Mouse (Mus musculus) heart, embryonic 13.5 days (tissue): ENCODE measurements at regions not wholly inside any gene's neighbourhood (a gene's known extent, or its start where the extent isn't known, plus 50 kb on each side); places are given as distances from the start of the nearest gene placed in this dataset.

Experiments
- ATAC-seq: fragments of 200-750 bp; cut with Nextera tagmentation; 2 replicates; pipeline ENCODE4 v1.8.0; 2017; ENCODE audit warnings: moderate TSS enrichment; ENCODE audit not compliant: insufficient number of reproducible peaks, low FRiP score, low TSS enrichment; ENCODE audit errors: extremely low read depth
- H3K27ac ChIP-seq: fragments of 300-500 bp; sonication (generic); replicated peaks from 2 replicates; pipeline ENCODE4 v1.5.1; 2015; ENCODE audit warnings: moderate library complexity, mild to moderate bottlenecking, inconsistent platforms
- H3K27me3 ChIP-seq: fragments of 300-500 bp; sonication (generic); replicated peaks from 2 replicates; pipeline ENCODE4 v1.6.1; 2015; ENCODE audit warnings: mild to moderate bottlenecking, inconsistent platforms
- H3K36me3 ChIP-seq: fragments of 300-500 bp; sonication (generic); 2 replicates; pipeline ENCODE4 v1.6.1; 2015; ENCODE audit warnings: mild to moderate bottlenecking, inconsistent platforms
- H3K4me1 ChIP-seq: fragments of 300-500 bp; sonication (generic); 2 replicates; pipeline ENCODE4 v1.6.1; 2015; ENCODE audit warnings: inconsistent platforms
- H3K4me2 ChIP-seq: fragments of 300-500 bp; sonication (generic); 2 replicates; pipeline ENCODE4 v1.6.1; 2015; ENCODE audit warnings: inconsistent platforms, mild to moderate bottlenecking, moderate library complexity
- H3K4me3 ChIP-seq: fragments of 300-500 bp; sonication (generic); 2 replicates; pipeline ENCODE4 v1.5.1; 2015; ENCODE audit warnings: moderate library complexity, mild to moderate bottlenecking, inconsistent platforms
- H3K9ac ChIP-seq: fragments of 300-500 bp; sonication (generic); 2 replicates; pipeline ENCODE4 v1.6.1; 2015; ENCODE audit warnings: inconsistent platforms, mild to moderate bottlenecking, moderate library complexity
- H3K9me3 ChIP-seq: fragments of 300-500 bp; sonication (generic); 2 replicates; pipeline ENCODE4 v1.6.1; 2016; ENCODE audit warnings: inconsistent platforms
- WGBS: fragments of 180-500 bp; shearing (Covaris S2); methylation state at CpG from one replicate; pipeline ENCODE4 v1.1.7; 2015; ENCODE audit warnings: mixed read lengths; 5-methylcytosine and 5-hydroxymethylcytosine counted together

GRCm38 (mm10) chr13:39566491-39566890 is 605.8 kb upstream of the Slc35b3 start:
- no peak overlapping the region for H3K4me2 ChIP-seq
- 69% methylated on average over 2 of the region's 2 CpGs for WGBS
- ATAC-seq, result no peak
- no peaks in the 10 kb centered on the region for H3K4me1 ChIP-seq
- H3K27ac ChIP-seq, result no peak overlapping the region
- H3K9ac ChIP-seq, result no peak overlapping the region
- no peaks in the 10 kb centered on the region for H3K36me3 ChIP-seq
- no peaks in the 10 kb centered on the region for H3K9me3 ChIP-seq
- no peak overlapping the region for H3K4me3 ChIP-seq
- no peaks in the 10 kb centered on the region for H3K27me3 ChIP-seq

DNA sequence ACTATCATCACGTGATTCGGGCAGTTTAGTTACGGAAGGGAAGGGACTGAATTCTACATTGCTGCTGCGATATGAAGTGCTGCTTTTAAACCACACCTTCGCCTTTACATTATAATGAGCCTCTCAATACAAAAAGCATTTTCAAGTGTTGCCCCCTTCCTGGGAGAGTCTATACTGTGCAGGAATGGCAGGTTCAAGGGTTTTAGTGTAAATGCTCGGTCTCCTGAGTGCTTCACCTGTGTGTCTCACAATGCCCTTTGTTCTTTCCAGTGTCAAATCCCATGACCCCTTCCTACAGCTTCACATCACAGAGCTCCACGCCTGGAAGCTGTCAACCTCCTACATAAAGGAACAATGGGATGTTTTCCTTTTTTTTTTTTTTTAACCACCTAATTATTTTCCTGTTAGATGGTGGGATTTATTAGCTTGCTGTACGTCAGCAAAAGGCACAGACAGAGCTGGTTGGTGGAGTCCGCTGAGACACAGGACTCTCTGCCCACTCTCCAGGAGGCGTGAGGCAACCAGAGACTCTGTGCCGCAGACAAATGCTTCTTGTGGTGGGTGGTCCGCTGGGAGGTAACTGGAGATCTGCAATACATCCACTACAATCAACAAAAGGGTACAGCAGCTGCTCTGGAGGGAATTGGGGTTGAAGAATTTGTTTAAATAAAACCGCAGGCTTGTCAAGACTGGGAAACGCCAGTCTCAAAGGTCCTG is 577.2 kb upstream of the Slc35b3 start:
- Histone ChIP-seq H3K4me3 (no peak overlapping the region), H3K9me3 (no peaks in the 10 kb centered on the region), H3K4me1 (no peaks in the 10 kb centered on the region), H3K27me3 (no peaks in the 10 kb centered on the region), H3K27ac (no peak overlapping the region), H3K9ac (no peak overlapping the region), H3K4me2 (no peak overlapping the region), H3K36me3 (no peaks in the 10 kb centered on the region)
- no peak for ATAC-seq
- WGBS, result 45% methylated on average over 14 of the region's 14 CpGs

DNA sequence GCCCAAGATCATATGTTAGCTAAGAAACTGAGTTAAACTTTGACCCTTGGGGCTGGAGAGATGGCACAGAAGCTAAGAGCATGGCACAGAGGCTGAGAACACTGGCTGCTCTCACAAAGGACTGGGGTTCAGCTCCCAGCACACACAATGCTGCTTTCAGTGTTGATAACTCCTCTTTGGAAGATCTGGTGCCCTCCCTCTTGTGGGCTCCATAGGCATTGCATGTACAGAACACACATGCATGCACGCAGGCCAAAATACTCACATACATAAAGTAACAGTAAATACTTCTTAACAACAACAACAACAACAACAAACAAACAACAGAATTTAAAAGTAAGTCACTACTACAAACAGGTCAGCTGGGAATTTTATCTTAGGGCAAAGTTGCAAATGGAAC is 565.8 kb upstream of the Slc35b3 start:
- no peaks in the 10 kb centered on the region for H3K4me1 ChIP-seq
- WGBS, result 84% methylated on average over 1 of the region's 1 CpGs
- no peak overlapping the region for H3K27ac ChIP-seq
- no peaks in the 10 kb centered on the region for H3K9me3 ChIP-seq
- H3K4me3 ChIP-seq, result no peak overlapping the region
- no peak overlapping the region for H3K9ac ChIP-seq
- no peaks in the 10 kb centered on the region for H3K36me3 ChIP-seq
- H3K27me3 ChIP-seq, result no peaks in the 10 kb centered on the region
- ATAC-seq, result no peak
- no peak overlapping the region for H3K4me2 ChIP-seq

DNA sequence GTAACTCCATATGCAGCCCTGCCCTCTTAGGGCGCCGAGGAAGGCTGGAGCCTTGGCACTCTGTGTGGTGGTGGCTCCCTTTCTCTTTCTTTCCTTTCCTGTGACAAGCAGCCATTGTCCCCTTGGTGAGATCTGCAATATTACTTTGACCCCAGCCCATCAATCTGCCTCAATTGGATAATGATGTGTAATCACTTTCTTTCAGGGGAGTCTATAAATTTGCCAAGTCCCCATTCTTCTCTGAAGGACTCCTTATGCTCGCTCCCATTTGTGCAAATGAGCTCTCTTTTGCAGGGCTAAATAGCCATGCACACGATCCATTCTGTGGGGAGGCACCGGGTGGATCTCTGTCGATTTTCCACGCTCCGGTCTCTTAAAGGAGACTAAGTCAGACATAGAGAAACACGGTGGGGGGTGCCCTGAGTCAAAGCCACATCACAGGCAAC is 563.2 kb upstream of the Slc35b3 start:
- H3K4me3 ChIP-seq, result no peak overlapping the region
- H3K36me3 ChIP-seq, result no peaks in the 10 kb centered on the region
- H3K27ac ChIP-seq, result no peak overlapping the region
- H3K4me1 ChIP-seq, result no peaks in the 10 kb centered on the region
- no peak overlapping the region for H3K4me2 ChIP-seq
- H3K27me3 ChIP-seq, result no peaks in the 10 kb centered on the region
- no peak overlapping the region for H3K9ac ChIP-seq
- no peak for ATAC-seq
- no peaks in the 10 kb centered on the region for H3K9me3 ChIP-seq
- WGBS, result 76% methylated on average over 9 of the region's 9 CpGs

- ATAC-seq, result no peak
- H3K9me3 ChIP-seq, result no peaks in the 10 kb centered on the region
- no peak overlapping the region for H3K4me3 ChIP-seq
- no peak overlapping the region for H3K27ac ChIP-seq
- H3K36me3 ChIP-seq, result no peaks in the 10 kb centered on the region
- H3K4me2 ChIP-seq, result no peak overlapping the region
- no peaks in the 10 kb centered on the region for H3K4me1 ChIP-seq
- 69% methylated on average over 5 of the region's 5 CpGs for WGBS
- no peaks in the 10 kb centered on the region for H3K27me3 ChIP-seq
- H3K9ac ChIP-seq, result no peak overlapping the region
Measured at GRCm38 (mm10) chr13:39523246-39523850, 562.7 kb upstream of the Slc35b3 start.

GRCm38 (mm10) chr13:39520846-39521245 is 560.2 kb upstream of the Slc35b3 start:
- H3K27me3 ChIP-seq, result no peaks in the 10 kb centered on the region
- no peak overlapping the region for H3K27ac ChIP-seq
- no peaks in the 10 kb centered on the region for H3K4me1 ChIP-seq
- H3K9ac ChIP-seq, result no peak overlapping the region
- H3K4me3 ChIP-seq, result no peak overlapping the region
- WGBS, result 87% methylated on average over 9 of the region's 9 CpGs
- H3K4me2 ChIP-seq, result no peak overlapping the region
- no peaks in the 10 kb centered on the region for H3K9me3 ChIP-seq
- no peaks in the 10 kb centered on the region for H3K36me3 ChIP-seq
- no peak for ATAC-seq

DNA sequence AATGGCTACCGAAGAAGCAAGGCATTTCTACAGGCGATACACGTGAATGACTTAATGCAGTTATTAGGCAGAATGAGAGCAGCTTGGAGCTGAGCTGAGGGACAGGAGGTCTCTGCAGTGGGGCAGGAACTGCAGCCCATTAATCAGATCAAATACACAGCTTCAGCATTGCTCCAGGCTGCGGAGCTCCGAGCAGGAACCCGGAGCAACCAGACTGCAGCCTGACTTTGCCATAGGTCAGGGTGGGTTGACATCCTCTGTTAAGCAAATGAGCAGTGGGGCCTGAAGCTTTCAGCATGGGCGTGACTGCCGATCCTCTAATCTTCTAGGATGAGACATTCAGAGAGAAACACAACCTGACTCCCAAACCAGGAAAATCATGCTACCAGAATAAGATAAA is 555.4 kb upstream of the Slc35b3 start:
- 65% methylated on average over 8 of the region's 8 CpGs for WGBS
- H3K9me3 ChIP-seq, result no peaks in the 10 kb centered on the region

GRCm38 (mm10) chr13:39489806-39490205 is 529.1 kb upstream of the Slc35b3 start:
- Histone ChIP-seq H3K9ac (no peak overlapping the region), H3K27ac (no peak overlapping the region), H3K27me3 (no peaks in the 10 kb centered on the region), H3K36me3 (no peaks in the 10 kb centered on the region), H3K9me3 (no peaks in the 10 kb centered on the region), H3K4me2 (no peak overlapping the region), H3K4me3 (no peak overlapping the region), H3K4me1 (no peaks in the 10 kb centered on the region)
- WGBS, result 74% methylated on average over 7 of the region's 7 CpGs
- ATAC-seq, result no peak

More for the DNA sequence above, 555.4 kb upstream of the Slc35b3 start:
- no peak overlapping the region for H3K9ac ChIP-seq
- no peak overlapping the region for H3K27ac ChIP-seq
- H3K27me3 ChIP-seq, result no peaks in the 10 kb centered on the region
- H3K36me3 ChIP-seq, result no peaks in the 10 kb centered on the region
- H3K4me2 ChIP-seq, result no peak overlapping the region
- H3K4me1 ChIP-seq, result no peaks in the 10 kb centered on the region
- no peak overlapping the region for H3K4me3 ChIP-seq
- ATAC-seq, result no peak

DNA sequence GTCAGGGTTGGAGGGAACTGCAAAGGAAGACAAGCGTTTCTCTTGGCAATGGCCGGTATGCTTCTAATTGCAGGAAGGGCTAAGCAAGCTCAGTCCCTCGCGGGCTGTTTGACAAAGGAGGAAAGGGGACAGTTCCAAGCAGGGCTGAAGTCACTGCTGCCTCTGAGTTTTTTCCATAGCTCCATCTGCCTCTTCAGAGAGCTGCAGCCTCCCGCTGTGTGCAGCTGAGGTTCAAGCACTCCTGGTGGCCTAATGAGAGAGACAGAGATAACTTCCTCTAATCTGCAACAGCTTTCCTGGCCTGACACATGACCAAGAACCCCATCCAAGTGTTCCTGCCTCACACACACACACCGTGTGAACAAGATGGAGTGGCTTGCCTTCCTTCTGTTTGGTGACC is 511.9 kb upstream of the Slc35b3 start:
- H3K36me3 ChIP-seq, result no peaks in the 10 kb centered on the region
- no peak overlapping the region for H3K9ac ChIP-seq
- no peaks in the 10 kb centered on the region for H3K9me3 ChIP-seq
- no peak overlapping the region for H3K4me3 ChIP-seq
- no peak for ATAC-seq
- no peak overlapping the region for H3K4me2 ChIP-seq
- no peak overlapping the region for H3K27ac ChIP-seq
- H3K27me3 ChIP-seq, result no peaks in the 10 kb centered on the region
- H3K4me1 ChIP-seq, result no peaks in the 10 kb centered on the region
- 31% methylated on average over 6 of the region's 6 CpGs for WGBS

DNA sequence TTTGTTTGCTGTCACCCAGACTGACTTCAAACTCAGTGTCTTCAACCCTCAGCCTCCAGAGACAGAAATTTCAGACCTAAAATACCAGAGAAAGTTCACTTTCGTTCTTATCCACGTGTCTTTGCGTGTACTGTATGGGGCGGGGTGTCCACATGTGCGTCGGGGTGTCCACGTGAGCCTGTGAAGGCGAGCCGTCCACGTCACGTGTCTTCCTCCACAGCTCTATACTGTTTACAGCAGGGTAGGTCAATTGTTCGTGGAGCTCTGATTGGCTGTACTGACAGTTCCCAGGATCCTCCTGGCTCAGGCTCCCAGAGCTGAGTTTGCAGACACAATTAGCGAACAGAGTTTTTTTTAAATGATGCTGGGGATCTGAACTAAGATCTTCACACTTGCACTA is 481.1 kb upstream of the Slc35b3 start:
- Histone ChIP-seq H3K9ac (no peak overlapping the region), H3K4me3 (no peak overlapping the region), H3K27me3 (no peaks in the 10 kb centered on the region), H3K4me1 (no peaks in the 10 kb centered on the region), H3K27ac (no peak overlapping the region), H3K4me2 (no peak overlapping the region), H3K9me3 (no peaks in the 10 kb centered on the region), H3K36me3 (no peaks in the 10 kb centered on the region)
- WGBS, result 84% methylated on average over 13 of the region's 13 CpGs
- no peak for ATAC-seq

GRCm38 (mm10) chr13:39440907-39441306 is 480.2 kb upstream of the Slc35b3 start:
- no peak overlapping the region for H3K4me2 ChIP-seq
- H3K9me3 ChIP-seq, result no peaks in the 10 kb centered on the region
- H3K4me3 ChIP-seq, result no peak overlapping the region
- H3K27ac ChIP-seq, result no peak overlapping the region
- H3K4me1 ChIP-seq, result no peaks in the 10 kb centered on the region
- WGBS, result 32% methylated on average over 8 of the region's 8 CpGs
- ATAC-seq, result no peak
- H3K36me3 ChIP-seq, result no peaks in the 10 kb centered on the region
- H3K27me3 ChIP-seq, result no peaks in the 10 kb centered on the region
- H3K9ac ChIP-seq, result no peak overlapping the region

- H3K4me1 ChIP-seq, result no peaks in the 10 kb centered on the region
- no peak for ATAC-seq
- no peak overlapping the region for H3K4me2 ChIP-seq
- H3K27me3 ChIP-seq, result no peaks in the 10 kb centered on the region
- no peak overlapping the region for H3K9ac ChIP-seq
- no peak overlapping the region for H3K27ac ChIP-seq
- no peaks in the 10 kb centered on the region for H3K36me3 ChIP-seq
- no peak overlapping the region for H3K4me3 ChIP-seq
- no peaks in the 10 kb centered on the region for H3K9me3 ChIP-seq
- 85% methylated on average over 10 of the region's 10 CpGs for WGBS
Measured at GRCm38 (mm10) chr13:39440336-39440735, 479.7 kb upstream of the Slc35b3 start.
